Mouse (Mus musculus) liver, adult 2 months (tissue): ENCODE results near the gene Senp6.

Experiments
- CTCF ChIP-seq: fragments of 200-500 bp; IDR thresholded peaks from 2 replicates; pipeline ENCODE4 v1.5.1; 2011; ENCODE audit warnings: low read depth, low read length, control low read depth
- POLR2A ChIP-seq: fragments of 200-500 bp; IDR thresholded peaks from 2 replicates; pipeline ENCODE4 v1.6.1; 2011; ENCODE audit warnings: low read length, control low read depth; ENCODE audit not compliant: insufficient read depth; ENCODE audit errors: extremely low read depth

GRCm38 (mm10) chr9:80166425-80166824 lies 99.7 kb downstream of the Senp6 start:
- TF ChIP-seq CTCF (no peak), POLR2A (no peak)
